Mouse (Mus musculus) megakaryocyte, adult 5-6 weeks (primary cell): ENCODE results near the gene Rnf39. TPM values are rescaled to one million over a fixed set of nuclear protein-coding genes. Genes with fewer than 3 reads are reported as not detected.
A peak's percentile ranks its signal among the peaks of the same experiment; 100 is the strongest.

Experiments
- ATAC-seq: 2 replicates; pipeline ENCODE4 v1.8.0; 2016; ENCODE audit warnings: mild to moderate bottlenecking, inconsistent platforms; ENCODE audit not compliant: poor library complexity, severe bottlenecking
- total RNA-seq, 2 experiments: library from RNA; stranded (forward) in 1 of 2; stranded (reverse) in 1 of 2; fragments of 153-499, 151-499 nt in 1 of 2; fragments of 221-1000, 200-1000 nt in 1 of 2; gene quantifications; 2 replicates each; pipeline versions ENCODE4 v1.2.3 to v1.2.4; 2015 to 2017

Gene Rnf39
- total RNA-seq, 2 experiments from 2014 or later = not detected

GRCm38 (mm10) chr17:36931806-36932205 lies 10.9 kb upstream of the Rnf39 start:
- no peak for ATAC-seq

- ATAC-seq = no peak
These were observed 4.7 kb upstream of the Rnf39 start for GRCm38 (mm10) chr17:36938056-36938455.

- peak; percentile 36 for ATAC-seq
These were observed 327 bp upstream of the Rnf39 start for GRCm38 (mm10) chr17:36942391-36942790.

- no peak for ATAC-seq
These were observed 973 bp downstream of the Rnf39 start for GRCm38 (mm10) chr17:36943691-36944090.

GRCm38 (mm10) chr17:36944121-36944775 lies 1.5 kb downstream of the Rnf39 start:
- ATAC-seq = no peak

GRCm38 (mm10) chr17:36947051-36947819 lies 4.5 kb downstream of the Rnf39 start:
- no peak for ATAC-seq

- no peak for ATAC-seq
These were observed 5.6 kb downstream of the Rnf39 start for GRCm38 (mm10) chr17:36948286-36948685.

- ATAC-seq = no peak
These were observed 6.5 kb downstream of the Rnf39 start for GRCm38 (mm10) chr17:36949265-36949664.

- peak; percentile 96 for ATAC-seq
These were observed 8.5 kb downstream of the Rnf39 start, which contains the start of gene Ppp1r11 for GRCm38 (mm10) chr17:36950981-36951947. Gene Ppp1r11 (minus strand): TSS chr17:36951741.

- ATAC-seq = no peak
These were observed 9.9 kb downstream of the Rnf39 start for GRCm38 (mm10) chr17:36952631-36953030.

- ATAC-seq = no peak
These were observed 10.3 kb downstream of the Rnf39 start for GRCm38 (mm10) chr17:36953062-36953461.

- ATAC-seq = peak; percentile 99
These were observed 15.5 kb downstream of the Rnf39 start, which contains the start of the genes Znrd1 and Znrd1as for GRCm38 (mm10) chr17:36957999-36958743. Gene Znrd1 (minus strand): TSS chr17:36958559. Gene Znrd1as (plus strand): TSS chr17:36958592.

GRCm38 (mm10) chr17:36958884-36959283 lies 16.2 kb downstream of the Rnf39 start:
- peak; percentile 18; the same call in 1 of the 2 replicates for ATAC-seq

- ATAC-seq = no peak
These were observed 18.4 kb downstream of the Rnf39 start for GRCm38 (mm10) chr17:36961125-36961524.

- ATAC-seq = peak; percentile 61
These were observed 24.2 kb downstream of the Rnf39 start for GRCm38 (mm10) chr17:36966875-36967274.

- ATAC-seq = no peak
These were observed 27.7 kb downstream of the Rnf39 start for GRCm38 (mm10) chr17:36970316-36970890.

GRCm38 (mm10) chr17:36971172-36971850 lies 28.6 kb downstream of the Rnf39 start:
- ATAC-seq = peak; percentile 58

- ATAC-seq = peak; percentile 53
These were observed 30.1 kb downstream of the Rnf39 start for GRCm38 (mm10) chr17:36972791-36973190.

- no peak for ATAC-seq
These were observed 30.6 kb downstream of the Rnf39 start for GRCm38 (mm10) chr17:36973271-36973787.
